Mouse (Mus musculus): ENCODE results near the gene Hs3st3a1.

The Hs3st3a1 gene

DNA sequence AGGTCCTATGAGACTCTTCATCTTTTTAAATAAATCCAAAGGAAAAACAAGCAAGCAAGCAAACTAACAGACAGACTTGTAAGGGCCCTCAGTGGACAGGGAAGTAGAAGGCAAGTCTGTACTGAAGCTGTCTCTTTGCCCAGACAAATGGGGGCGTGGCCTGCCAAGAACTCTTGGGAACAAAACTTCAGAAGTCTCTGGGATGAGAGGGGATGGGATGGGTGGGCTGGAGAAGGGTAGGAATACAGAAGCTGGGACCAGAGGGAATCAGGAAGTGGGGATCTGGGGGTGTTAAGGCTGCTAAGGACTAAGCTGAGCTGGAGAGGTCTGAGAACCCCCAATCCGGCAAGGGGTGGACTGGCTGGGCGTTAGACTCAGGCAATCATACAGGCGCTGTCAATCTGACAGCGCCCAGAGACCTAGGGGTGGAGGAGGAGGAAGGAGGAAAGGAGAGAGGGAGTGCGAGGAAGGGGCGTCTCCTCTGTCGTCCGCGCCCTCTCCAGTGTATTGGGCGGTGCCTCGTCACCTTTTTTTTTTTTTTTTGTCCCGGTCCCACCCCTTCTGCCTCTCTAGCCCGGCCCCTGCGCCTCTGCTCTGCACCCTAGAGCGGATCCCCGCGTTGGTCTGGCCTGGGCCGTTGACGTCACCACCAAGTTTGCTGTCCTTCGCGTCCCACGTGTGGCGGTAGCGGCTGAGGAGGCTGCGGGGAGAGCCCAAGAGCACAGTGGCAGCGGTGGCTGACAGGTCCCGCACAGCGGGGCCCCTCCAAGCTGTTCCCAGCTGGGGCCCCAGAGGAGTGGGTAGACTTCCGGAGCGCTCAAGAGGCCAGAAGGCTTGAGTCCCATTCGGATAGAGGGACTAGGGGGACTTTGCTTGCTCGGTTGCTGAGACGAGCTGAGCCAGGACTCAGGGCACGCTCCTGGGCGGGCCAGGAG is at the start of gene Hs3st3a1:
TSS of gene Hs3st3a1 (plus strand) at position 722 of the 935 bp plus-strand sequence.
- DNase-seq (ENCODE audit: low spot score) = no peak

DNA sequence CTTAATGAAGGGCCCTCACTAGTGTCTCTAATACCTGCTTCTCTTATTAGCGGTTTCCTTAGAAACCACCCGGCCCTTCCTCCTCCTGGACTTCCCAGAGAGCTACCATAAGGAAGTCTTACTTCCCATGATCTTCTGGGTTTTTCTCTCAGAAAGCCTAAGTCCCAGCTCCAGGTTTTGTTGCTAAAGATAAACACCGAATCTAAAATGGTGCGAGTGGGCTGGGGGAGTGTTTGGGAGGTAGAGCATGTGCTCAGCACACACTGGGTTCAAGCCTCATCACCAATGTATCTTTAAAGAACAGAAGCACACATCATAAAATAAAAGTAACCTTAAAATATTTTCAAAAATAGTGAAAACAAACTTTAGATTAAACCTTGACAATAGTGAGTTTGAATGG is 48.8 kb upstream of the Hs3st3a1 start:
- DNase-seq (ENCODE audit: low spot score) = no peak

DNA sequence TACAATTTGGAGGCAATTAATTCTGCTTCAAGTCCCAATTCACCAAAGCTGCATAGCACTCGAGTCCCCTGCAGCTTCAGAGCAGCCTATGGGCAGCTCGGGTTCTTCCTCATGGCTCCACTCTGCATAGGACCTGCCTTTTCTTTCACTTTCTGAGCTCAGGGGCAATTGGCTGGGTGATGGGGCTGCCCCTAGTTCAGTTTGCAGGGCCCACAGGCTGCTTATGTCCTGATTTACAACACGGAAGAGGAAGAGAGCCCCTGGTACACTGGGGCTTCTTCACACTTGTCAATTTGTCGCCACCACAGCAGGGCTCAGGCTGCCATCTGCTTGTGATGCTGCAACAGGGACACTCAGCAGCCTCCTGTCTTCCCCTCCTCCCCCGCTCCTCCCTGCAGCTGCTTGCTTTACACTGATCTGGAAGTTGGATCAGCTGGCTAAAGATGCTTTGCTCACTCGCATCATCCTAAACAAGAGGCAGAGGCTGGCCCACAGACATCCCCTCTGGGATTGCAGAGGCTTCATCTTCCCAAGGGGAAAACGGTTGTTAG is 38.7 kb upstream of the Hs3st3a1 start:
- DNase-seq (ENCODE audit: low spot score) = no peak

DNA sequence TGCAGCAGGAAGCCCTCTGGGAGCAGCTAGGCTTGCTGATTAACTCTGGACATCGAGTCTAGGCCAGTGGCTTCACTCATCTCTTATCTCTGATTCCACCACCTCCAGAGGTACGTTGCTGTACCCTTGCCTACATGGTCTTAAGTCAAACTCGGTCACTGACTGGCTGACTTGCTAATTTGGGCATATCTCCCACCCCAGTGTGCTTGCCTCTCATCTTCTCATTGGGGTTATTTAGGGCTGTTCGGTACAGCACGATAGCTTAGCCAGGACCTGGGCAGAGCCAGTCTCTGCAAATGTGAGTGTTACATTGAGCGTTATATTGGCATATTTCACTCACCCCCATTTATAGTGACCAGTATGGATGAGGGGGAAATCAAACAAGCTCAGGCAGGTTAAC is 38.2 kb upstream of the Hs3st3a1 start:
- no peak for DNase-seq (ENCODE audit: low spot score)

DNA sequence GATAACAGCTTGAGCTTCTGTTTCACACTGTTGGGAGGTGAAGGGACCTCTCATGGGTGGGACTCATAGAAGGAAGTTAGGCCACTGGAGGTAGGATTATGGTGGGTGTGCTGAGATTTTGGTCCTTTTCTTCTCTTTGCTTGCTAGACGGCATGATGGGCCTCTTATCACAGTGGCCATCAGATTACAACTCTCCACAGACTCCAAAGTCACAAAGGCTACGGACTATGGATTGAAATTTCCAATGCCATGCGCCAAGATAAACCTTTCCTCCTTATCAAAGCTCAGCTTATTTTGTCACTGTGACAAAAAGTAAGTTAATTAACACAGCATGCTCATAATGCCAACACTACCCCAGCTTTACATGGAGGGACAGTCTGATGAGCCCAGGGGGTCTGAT is 37.5 kb upstream of the Hs3st3a1 start:
- no peak for DNase-seq (ENCODE audit: low spot score)

DNA sequence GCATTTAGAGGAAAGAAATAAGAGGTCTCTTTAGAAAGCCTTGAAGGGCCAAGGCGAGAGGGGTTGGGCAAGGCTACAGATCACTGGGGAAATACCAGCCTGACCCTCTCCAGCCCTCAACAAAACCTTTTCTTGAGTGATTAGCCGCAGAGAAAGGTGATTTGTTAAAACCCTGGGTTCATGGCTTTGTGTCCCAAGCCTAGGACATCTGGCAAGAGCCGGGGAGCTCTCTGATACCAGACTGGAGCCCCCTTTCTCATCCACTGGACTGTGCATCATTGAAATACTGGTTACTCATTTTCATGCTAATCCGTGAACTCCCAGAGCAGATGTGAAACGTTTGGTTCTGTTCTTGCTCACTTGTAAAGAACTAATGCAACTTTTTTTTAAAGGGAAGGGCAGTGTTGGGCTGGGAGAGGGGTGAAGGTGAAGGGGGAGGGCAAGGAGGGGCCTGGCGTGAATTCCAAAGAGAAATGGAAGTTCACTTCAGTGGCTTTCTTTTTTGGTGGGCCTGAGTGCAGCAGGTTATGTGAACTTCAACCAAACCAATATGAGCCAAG is 34.5 kb upstream of the Hs3st3a1 start:
- no peak for DNase-seq (ENCODE audit: low spot score)

DNA sequence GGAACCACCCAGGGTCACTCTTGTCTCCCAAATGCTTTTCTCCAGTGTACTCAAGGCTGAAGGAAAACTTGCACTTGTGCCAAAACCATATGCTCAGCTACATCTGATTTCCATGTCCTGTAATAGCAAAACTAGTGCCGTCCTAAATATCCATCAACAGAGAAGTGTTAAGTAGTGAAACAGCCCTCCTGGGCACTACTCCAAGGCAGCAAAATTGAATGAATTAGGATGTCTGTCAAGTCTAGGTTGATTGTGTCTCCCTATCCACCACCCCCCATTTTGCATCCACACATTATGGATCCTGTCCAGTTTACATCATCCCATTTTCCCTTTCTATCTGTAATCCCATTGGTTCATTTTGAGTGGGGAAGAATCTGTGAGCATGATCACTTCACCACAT is 16.2 kb upstream of the Hs3st3a1 start:
- DNase-seq (ENCODE audit: low spot score) = no peak

DNA sequence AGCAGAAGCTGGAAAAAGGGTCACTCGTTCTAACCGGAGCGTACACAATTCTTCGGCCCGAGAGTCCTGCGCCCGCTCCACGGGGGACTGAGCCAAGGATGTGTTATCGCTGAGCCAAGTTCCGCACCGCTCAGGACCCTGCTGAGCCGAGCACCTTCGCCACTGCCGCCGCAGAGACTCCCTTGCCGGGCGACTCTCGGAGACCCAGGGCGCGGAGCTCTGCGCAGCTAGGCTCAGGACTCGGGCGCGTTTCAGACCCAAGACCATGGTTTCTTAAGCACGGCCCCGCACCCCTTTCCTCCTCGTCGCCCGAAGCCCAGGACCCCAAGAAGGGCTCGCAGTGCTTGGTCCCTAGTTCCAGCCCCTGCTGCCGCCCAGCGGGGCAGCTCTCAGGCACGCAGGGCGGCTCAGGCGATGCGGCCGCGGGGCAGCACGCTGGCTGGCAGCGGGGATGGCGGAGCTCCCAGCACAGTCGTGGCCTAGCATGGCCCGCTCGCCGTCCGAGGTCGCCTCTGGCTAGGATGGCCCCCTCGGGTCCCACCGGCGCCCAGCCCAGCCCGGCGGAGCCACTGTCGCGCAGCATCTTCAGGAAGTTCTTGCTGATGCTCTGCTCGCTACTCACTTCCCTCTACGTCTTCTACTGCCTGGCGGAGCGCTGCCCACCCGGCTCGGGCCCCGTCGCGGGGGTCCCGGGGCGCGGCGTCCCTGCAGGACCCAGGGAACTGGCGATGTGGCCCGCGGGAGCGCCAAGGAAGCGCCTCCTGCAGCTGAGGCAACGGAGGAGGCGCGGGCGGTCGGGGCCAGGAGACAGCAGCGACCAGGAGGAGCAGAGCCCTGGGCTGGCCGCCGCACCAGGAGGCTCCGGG is 647 bp downstream of the Hs3st3a1 start:
- DNase-seq (ENCODE audit: low spot score) = no peak

DNA sequence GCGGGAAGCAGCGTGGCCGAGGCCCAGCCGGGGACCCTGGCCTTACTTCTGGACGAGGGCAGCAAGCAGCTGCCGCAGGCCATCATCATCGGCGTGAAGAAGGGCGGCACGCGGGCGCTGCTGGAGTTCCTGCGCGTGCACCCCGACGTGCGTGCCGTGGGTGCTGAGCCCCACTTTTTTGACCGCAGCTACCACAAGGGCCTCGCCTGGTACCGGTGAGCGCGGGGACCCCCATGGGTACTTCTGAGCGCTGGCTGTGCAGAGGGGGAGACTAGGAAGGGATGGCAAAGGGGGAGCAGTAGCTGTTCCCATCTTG is 1.2 kb downstream of the Hs3st3a1 start, which contains the start of gene F930015N05Rik:
TSS of gene F930015N05Rik (minus strand) at position 242 of the 316 bp plus-strand sequence.
- DNase-seq (ENCODE audit: low spot score) = no peak

DNA sequence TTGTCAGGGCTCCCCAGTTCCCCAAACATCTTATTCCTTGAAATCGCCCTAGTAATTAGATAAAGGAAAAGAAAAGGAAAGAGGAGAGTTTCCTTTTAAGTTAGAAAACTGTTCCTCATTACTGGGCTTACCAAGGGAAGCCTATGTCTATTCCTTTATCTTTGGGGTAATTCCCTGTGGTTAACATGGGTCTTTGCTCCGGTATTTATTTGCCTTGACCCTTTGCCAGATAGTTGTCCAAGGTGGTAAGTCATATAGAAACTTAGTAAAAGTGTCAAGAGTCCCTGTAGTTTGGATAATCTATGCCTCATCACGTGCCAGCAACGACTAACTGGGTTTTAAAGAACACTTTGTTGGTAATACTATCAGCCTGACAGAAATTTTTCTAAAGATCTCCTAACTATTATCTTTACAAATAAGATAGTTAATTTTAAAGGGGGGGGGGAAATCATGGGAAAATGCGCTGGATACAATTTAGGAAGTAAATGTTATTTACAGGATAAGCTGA is 1.7 kb downstream of the Hs3st3a1 start:
- DNase-seq (ENCODE audit: low spot score) = no peak

DNA sequence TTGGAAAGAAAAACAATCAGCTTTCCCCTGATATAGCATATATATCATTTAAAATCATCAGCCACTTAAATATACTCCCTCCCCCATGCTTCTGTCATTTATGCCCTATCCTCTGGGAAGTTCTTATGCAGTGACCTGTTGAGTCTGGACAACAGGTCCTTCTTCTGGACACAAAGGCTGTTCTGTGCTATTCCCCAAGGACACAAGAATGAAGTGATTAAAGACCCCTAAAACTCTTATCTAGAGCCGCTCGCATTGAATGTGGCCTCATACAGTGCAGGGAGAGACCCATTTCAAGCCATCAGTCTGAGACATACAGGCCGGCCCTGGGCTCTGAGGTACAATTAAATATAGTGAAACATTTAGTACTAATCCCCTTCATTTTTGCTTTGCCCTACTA is 2.6 kb downstream of the Hs3st3a1 start:
- DNase-seq (ENCODE audit: low spot score) = no peak

DNA sequence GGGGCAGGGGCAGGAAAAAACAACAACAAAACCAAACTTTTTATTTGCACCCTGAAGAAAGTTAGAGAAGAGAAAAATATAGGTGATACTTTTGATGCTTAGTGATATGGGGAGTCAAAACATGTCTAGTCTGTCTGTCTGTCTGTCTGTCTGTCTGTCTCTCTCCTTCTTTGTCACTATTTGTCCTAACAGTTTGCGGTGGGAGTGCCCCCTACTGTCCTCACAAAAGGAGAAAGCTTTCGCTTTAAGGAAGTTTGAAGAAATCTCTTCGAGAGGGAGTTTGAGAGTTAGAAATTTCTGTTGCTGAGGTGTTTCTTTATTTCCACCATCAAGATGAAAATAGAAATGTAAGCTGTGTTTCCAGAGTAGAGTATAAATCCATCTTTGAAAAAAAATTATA is 3.8 kb downstream of the Hs3st3a1 start:
- DNase-seq (ENCODE audit: low spot score) = no peak

DNA sequence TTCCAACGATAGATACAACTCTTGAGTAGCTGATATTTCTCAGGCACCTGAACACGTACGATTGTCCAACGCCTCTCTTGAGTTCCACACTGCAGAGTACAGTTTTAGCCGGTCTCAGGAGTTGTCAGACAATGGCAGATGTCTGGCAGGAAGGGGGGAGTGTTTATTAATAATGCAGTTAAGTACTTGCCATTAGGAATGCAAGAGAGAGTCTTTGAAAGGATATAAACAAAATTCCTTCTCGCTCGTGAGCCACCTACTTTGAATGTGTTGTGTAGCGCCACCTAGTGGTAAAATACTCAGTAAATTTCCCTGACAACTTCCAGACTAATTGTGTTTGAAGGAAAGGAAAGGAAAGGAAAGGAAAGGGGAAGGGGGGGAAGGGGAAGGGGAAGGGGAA is 7.0 kb downstream of the Hs3st3a1 start:
- DNase-seq (ENCODE audit: low spot score) = peak; percentile 16

DNA sequence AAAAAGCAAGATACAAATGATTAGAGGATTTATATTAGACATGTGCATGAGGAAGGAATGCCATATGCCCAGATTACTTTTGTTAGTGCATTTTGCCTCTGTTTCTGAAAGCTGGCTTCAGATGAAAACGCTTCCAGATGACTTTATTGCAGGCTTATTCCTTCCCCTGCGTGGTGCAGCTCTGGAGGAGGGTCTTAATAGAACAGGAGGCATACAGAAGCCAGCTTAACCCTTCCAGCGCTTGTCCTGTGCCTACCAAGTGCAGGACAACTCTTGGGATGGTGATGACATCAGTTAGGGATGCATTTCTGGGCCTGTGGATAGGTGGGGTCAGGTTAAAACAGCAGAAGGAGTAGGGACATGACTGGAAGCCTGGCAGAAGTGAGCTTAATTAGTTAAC is 7.6 kb downstream of the Hs3st3a1 start:
- DNase-seq (ENCODE audit: low spot score) = no peak

DNA sequence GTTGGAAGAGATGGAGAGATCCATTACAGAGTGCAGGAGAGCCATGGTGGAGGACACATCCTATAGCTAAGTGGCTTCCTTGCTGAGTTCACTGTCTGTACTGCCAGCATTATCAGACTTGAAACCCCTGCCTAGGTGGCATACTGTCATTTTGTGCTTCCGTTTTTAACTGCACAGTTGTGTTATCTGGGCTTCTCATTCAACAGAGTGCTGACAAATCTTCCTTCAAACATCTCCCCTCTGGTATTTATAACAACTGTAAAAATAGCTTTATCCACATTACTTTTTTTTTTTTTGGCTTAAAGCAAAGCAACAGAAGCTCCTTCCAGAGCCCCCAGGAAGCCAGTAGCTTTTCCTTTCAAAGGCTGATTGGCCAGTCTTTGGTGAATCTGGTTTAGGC is 10.1 kb downstream of the Hs3st3a1 start:
- DNase-seq (ENCODE audit: low spot score) = no peak

DNA sequence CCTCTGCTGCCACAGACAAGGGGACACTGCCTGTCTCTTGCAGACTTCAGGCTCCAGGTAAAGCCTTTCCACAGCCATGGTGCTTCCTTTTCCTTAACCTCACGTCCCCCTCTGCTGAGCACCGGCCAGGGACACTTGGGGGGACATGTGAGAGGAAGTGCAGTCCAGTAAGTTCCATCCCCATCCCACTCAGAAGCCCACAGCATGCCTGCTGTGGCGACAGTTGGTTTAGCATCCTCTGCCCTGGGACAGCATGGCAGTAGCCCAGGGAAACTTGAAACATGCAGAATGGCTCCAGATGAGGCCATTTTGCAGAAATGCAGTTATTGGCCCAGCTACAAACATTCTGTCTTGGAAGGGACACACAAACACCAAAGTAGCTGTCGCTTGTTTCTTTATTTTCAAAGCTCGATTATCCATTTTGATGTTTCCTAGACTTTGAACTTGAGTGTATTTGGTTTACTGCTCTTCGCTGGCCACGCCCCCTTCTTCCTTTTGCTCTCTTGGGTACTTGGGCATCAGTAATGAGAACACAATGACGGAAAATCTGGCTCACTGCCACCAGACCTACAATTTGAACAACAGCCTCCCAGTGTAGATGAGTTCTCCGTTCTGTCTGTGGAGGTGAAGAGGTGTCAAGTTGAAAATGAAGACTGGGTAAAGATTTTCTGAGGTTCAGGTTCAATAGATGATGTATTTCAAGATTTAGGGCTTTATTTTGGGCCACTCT is 13.6 kb downstream of the Hs3st3a1 start:
- DNase-seq (ENCODE audit: low spot score) = no peak

DNA sequence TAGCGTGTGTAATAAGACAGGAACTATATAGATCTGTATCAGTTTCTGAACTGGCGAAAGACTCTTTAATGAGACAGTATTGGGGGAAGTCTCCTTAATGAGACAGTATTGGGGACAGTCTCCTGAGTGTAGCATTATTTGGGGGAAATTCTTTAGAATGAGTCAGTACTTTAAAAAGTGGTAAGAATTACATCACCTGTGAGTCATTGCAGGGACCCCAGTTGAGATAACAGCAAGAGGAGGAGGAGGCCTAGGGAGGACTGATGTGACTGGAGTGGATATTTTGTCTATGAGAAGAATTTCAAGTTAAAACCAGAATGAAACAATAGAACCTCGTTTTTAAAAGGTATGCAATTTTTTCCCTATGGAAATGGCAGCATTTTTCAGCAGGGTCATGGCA is 26.6 kb downstream of the Hs3st3a1 start:
- no peak for DNase-seq (ENCODE audit: low spot score)

DNA sequence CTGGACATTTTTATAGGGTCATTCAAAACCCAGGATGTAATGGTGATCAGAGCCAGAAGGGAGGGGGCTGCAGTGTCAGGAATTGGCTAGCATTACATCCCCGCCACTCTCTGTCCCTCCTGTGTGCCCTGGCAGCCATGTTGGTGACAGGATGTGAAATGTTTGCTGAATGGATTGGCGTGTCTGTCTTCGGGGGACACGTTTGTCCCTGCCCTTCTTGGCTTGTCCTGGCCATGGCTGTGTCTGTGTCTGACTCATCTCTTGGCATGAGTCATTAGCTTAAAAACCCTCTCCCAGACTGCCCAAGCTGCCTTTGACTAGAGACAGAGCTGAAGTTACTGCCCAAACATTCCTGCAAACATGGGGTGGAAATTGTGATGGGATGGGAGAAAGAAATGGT is 33.6 kb downstream of the Hs3st3a1 start:
- no peak for DNase-seq (ENCODE audit: low spot score)

DNA sequence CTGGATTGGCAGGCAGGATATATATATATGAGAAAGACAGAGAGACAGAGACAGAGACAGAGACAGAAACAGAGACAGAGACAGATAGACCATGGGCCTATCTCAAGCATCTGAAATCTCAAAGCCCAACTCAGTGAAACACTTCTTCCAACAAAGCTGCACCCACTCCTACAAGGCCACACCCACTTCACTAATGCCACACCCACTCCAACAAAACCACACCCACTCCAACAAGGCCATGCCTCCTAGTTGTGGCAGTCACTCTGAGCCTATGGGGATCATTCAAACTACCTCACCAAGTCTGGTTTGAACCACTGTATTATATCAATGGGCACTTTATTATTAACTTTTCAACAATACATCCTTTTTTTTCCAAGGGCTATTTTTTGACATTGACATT is 35.6 kb downstream of the Hs3st3a1 start:
- peak; percentile 13 for DNase-seq (ENCODE audit: low spot score)

DNA sequence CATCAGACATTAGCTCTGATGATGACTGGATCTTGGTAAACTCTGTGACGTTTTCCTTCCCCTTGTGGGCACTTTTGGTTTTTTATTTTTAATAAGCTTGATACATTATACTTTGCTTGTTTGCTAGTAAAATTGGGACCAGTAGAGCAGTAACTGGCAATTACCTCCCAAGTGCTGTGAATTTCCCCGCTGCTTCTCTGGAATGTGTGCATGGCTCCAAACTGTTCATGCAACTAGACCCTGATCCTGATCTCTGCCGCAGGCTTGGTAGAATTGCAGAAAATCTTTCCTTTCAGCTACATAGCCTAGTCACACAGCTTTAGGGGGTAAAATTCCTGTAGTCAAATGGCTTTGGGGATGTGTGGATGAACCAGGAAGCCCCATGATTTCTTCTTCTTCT is 38.5 kb downstream of the Hs3st3a1 start:
- DNase-seq (ENCODE audit: low spot score) = no peak

DNA sequence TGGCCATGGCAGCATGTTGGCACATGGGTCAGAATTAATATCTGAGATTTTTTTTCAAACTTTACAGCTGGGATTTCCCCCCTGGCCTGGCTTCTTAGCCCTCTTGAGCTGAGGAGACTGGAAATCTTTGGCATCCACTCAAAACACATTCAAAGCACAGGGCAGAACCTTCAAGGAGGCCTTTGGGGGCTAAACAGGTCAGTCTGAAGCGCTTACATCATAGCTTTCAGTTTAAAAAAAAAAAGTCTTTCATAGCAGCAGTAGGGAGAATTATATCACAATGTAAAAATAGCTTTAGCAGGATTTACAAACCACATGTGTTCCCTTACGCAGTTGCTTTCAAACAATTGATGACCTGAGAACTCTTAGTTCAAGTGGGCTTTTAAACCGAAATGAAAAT is 46.3 kb downstream of the Hs3st3a1 start:
- no peak for DNase-seq (ENCODE audit: low spot score)

All from c-Kit-positive CD71-positive TER-119-positive erythroid progenitor cells, embryonic 14.5 days (primary cell).